Mouse (Mus musculus) limb, embryonic 11.5 days (tissue): ENCODE data around the gene Lrp2bp. TPM values are rescaled to one million over a fixed set of nuclear protein-coding genes. Genes with fewer than 3 reads are reported as not detected.

ENCODE experiments used
- ATAC-seq: fragments of 200-750 bp; cut with Nextera tagmentation; 2 replicates; pipeline ENCODE4 v1.8.0; 2017; ENCODE audit warnings: low read depth; ENCODE audit not compliant: insufficient number of reproducible peaks, low FRiP score, low TSS enrichment
- DNase-seq: peaks from one replicate; pipeline ENCODE4 v3.0.0-alpha.2; 2015; ENCODE audit warnings: low spot score
- H3K27ac ChIP-seq: fragments of 300-500 bp; sonication (generic); replicated peaks from 2 replicates; pipeline ENCODE4 v1.5.1; 2014; ENCODE audit warnings: low read depth, mild to moderate bottlenecking, low read length
- H3K27me3 ChIP-seq: fragments of 300-500 bp; sonication (generic); 2 replicates; pipeline ENCODE4 v1.6.1; 2014; ENCODE audit warnings: mild to moderate bottlenecking, low read length, mixed read lengths; ENCODE audit not compliant: control insufficient read depth, insufficient read depth
- H3K36me3 ChIP-seq: fragments of 300-500 bp; sonication (generic); 2 replicates; pipeline ENCODE4 v1.6.1; 2014; ENCODE audit warnings: mild to moderate bottlenecking, low read length, moderate library complexity, mixed read lengths; ENCODE audit not compliant: control insufficient read depth, insufficient read depth
- H3K4me1 ChIP-seq: fragments of 300-500 bp; sonication (generic); 2 replicates; pipeline ENCODE4 v1.6.1; 2014; ENCODE audit warnings: low read length, mixed read lengths; ENCODE audit not compliant: control insufficient read depth, insufficient read depth
- H3K4me2 ChIP-seq: fragments of 300-500 bp; sonication (generic); 2 replicates; pipeline ENCODE4 v1.6.1; 2014; ENCODE audit warnings: low read depth, mild to moderate bottlenecking, moderate library complexity; ENCODE audit not compliant: severe bottlenecking
- H3K4me3 ChIP-seq: fragments of 300-500 bp; sonication (generic); 2 replicates; pipeline ENCODE4 v1.5.1; 2014; ENCODE audit warnings: low read depth, low read length
- H3K9ac ChIP-seq: fragments of 300-500 bp; sonication (generic); 2 replicates; pipeline ENCODE4 v1.6.1; 2014; ENCODE audit warnings: mild to moderate bottlenecking, low read length
- H3K9me3 ChIP-seq: fragments of 300-500 bp; sonication (generic); 2 replicates; pipeline ENCODE4 v1.6.1; 2016; ENCODE audit warnings: low read length; ENCODE audit not compliant: control insufficient read depth
- WGBS: fragments of 180-500 bp; shearing (Covaris S2); extraction: QIAGEN DNeasy Blood & Tissue Kit; methylation state at CpG from one replicate; pipeline ENCODE4 v1.1.7; 2014; 5-methylcytosine and 5-hydroxymethylcytosine counted together
- polyA plus RNA-seq: library from polyadenylated mRNA; unstranded; fragments of >200 nt; fragmentation: Nextera tagmentation; extraction: Ambion mirVana; gene quantifications from 2 replicates; pipeline ENCODE4 v1.2.1, GENCODE M21; 2014

Lrp2bp gene
- polyA plus RNA-seq, 1 experiment from 2014 or later, result 0.36 TPM

- 82% methylated on average over 2 of the region's 2 CpGs for WGBS
- DNase-seq (no peak), ATAC-seq (no peak)
- no peak overlapping the region for H3K27ac ChIP-seq
- H3K9ac ChIP-seq, result no peak overlapping the region
- H3K36me3 ChIP-seq, result no peaks in the 10 kb centered on the region; the same call in 1 of the 2 replicates
- no peaks in the 10 kb centered on the region for H3K4me1 ChIP-seq
- H3K27me3 ChIP-seq, result no peaks in the 10 kb centered on the region
- no peaks in the 10 kb centered on the region for H3K9me3 ChIP-seq
- H3K4me3 ChIP-seq, result no peak overlapping the region
- H3K4me2 ChIP-seq, result no peak overlapping the region
Observed at GRCm38 (mm10) chr8:46073540-46074140, 74.5 kb downstream of the Lrp2bp start.

GRCm38 (mm10) chr8:46075223-46075622 is 76.1 kb downstream of the Lrp2bp start:
- no peaks in the 10 kb centered on the region for H3K4me1 ChIP-seq
- H3K9me3 ChIP-seq, result no peaks in the 10 kb centered on the region
- 92% methylated on average over 5 of the region's 5 CpGs for WGBS
- no peak overlapping the region for H3K9ac ChIP-seq
- H3K36me3 ChIP-seq, result no peaks in the 10 kb centered on the region; the same call in 1 of the 2 replicates
- no peak overlapping the region for H3K4me3 ChIP-seq
- H3K27me3 ChIP-seq, result no peaks in the 10 kb centered on the region
- H3K27ac ChIP-seq, result no peak overlapping the region
- no peak overlapping the region for H3K4me2 ChIP-seq
- ATAC-seq, result no peak
- DNase-seq, result no peak

GRCm38 (mm10) chr8:46078866-46079265 is 79.8 kb downstream of the Lrp2bp start:
- ATAC-seq, result no peak
- H3K4me1 ChIP-seq, result no peaks in the 10 kb centered on the region
- H3K4me2 ChIP-seq, result no peak overlapping the region
- no peaks in the 10 kb centered on the region; the same call in 1 of the 2 replicates for H3K36me3 ChIP-seq
- no peak overlapping the region for H3K9ac ChIP-seq
- H3K27me3 ChIP-seq, result no peaks in the 10 kb centered on the region
- no peak overlapping the region for H3K27ac ChIP-seq
- H3K9me3 ChIP-seq, result no peaks in the 10 kb centered on the region
- no peak overlapping the region for H3K4me3 ChIP-seq
- WGBS, result 85% methylated on average over 6 of the region's 6 CpGs
- no peak for DNase-seq

Other genes with a start within 250 kb of the Lrp2bp start
- gene Pdlim3, start 113.8 kb upstream of the Lrp2bp start, polyA plus RNA-seq, result 9.9 and 10.3 TPM in 2 replicates
- gene Ccdc110, start 64.7 kb upstream of the Lrp2bp start, polyA plus RNA-seq, result 0.11 TPM in 1 of 2 replicates, not detected in the other
- 2.4 and 3.1 TPM in 2 replicates for gene 1700029J07Rik, start 24.1 kb upstream of the Lrp2bp start, polyA plus RNA-seq
- gene Ufsp2, start 23.8 kb upstream of the Lrp2bp start, polyA plus RNA-seq, result 59.6 and 59.7 TPM in 2 replicates
- 14.3 and 15.0 TPM in 2 replicates for gene Ankrd37, start 6.4 kb downstream of the Lrp2bp start, polyA plus RNA-seq
- gene Cfap97, start 152.5 kb downstream of the Lrp2bp start, polyA plus RNA-seq, result 24.5 and 25.8 TPM in 2 replicates
- 5.4 and 6.5 TPM in 2 replicates for gene Snx25, start 152.9 kb downstream of the Lrp2bp start, polyA plus RNA-seq
- gene Slc25a4, start 212.0 kb downstream of the Lrp2bp start, polyA plus RNA-seq, result 461 and 472 TPM in 2 replicates